Mouse (Mus musculus) olfactory bulb, adult 2 months (tissue): ENCODE data around the gene Bud13. TPM values are rescaled to one million over a fixed set of nuclear protein-coding genes. Genes with fewer than 3 reads are reported as not detected.

Experiments used
- H3K27ac ChIP-seq: fragments of 200-500 bp; 2 replicates; pipeline ENCODE4 v1.5.1; 2012; ENCODE audit warnings: low read depth, low read length; ENCODE audit not compliant: insufficient read depth
- H3K4me1 ChIP-seq: fragments of 200-500 bp; 2 replicates; pipeline ENCODE4 v1.6.1; 2012; ENCODE audit warnings: low read length; ENCODE audit not compliant: control insufficient read depth, insufficient read depth
- H3K4me3 ChIP-seq: fragments of 200-500 bp; 2 replicates; pipeline ENCODE4 v1.5.1; 2012; ENCODE audit warnings: mild to moderate bottlenecking, low read depth, low read length, moderate library complexity; ENCODE audit not compliant: insufficient read depth
- CTCF ChIP-seq: fragments of 200-500 bp; IDR thresholded peaks from 2 replicates; pipeline ENCODE4 v1.5.1; 2012; ENCODE audit warnings: low read depth, mild to moderate bottlenecking, low read length, moderate library complexity; ENCODE audit not compliant: insufficient read depth
- POLR2A ChIP-seq: fragments of 200-500 bp; IDR thresholded peaks from 2 replicates; pipeline ENCODE4 v1.6.1; 2012; ENCODE audit warnings: mild to moderate bottlenecking, low read depth, low read length, moderate library complexity; ENCODE audit not compliant: insufficient read depth
- WGBS: fragments of 180-500 bp; shearing (Covaris S2); methylation state at CpG from one replicate; pipeline ENCODE4 v1.1.7; 2018; 5-methylcytosine and 5-hydroxymethylcytosine counted together
- polyA plus RNA-seq: library from polyadenylated mRNA; stranded (reverse); fragments of >200 nt; gene quantifications from 2 replicates; pipeline ENCODE4 v1.2.4, GENCODE M21; 2012; ENCODE audit warnings: low replicate concordance; ENCODE audit not compliant: missing spikeins, insufficient read depth, insufficient read length

Gene Bud13
- polyA plus RNA-seq, 1 experiment, result not detected

DNA sequence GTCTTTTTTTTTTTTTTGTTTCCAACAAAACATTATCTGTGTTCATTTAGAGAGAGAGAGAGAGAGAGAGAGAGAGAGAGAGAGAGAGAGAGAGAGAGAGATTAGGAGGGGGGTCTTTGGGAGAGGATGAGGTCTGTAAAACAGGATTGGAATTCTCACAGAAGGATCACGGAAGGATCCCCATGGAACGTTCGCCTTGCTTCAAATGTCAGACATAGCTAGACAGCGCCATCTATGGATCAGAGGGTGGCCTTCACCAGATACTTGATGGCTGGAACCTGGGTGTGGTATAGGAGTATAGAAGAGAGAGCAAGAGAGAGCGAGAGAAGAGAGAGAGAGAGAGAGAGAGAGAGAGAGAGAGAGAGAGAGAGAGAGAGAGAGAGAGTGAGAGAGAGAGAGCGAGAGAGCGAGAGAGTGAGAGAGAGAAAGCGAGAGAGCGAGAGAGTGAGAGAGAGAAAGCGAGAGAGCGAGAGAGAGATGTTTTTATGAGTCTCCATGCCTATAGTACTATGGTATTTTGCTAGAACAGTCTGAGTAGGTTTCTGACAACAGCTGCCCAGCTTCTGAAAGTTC lies 36.0 kb upstream of the Bud13 start:
- no peak overlapping the region for H3K4me3 ChIP-seq
- H3K4me1 ChIP-seq, result no peaks in the 10 kb centered on the region
- H3K27ac ChIP-seq, result no peak overlapping the region
- WGBS, result 29% methylated on average over 11 of the region's 11 CpGs
- TF ChIP-seq POLR2A (no peak), CTCF (peak; percentile 16; the same call in 1 of the 2 replicates)

DNA sequence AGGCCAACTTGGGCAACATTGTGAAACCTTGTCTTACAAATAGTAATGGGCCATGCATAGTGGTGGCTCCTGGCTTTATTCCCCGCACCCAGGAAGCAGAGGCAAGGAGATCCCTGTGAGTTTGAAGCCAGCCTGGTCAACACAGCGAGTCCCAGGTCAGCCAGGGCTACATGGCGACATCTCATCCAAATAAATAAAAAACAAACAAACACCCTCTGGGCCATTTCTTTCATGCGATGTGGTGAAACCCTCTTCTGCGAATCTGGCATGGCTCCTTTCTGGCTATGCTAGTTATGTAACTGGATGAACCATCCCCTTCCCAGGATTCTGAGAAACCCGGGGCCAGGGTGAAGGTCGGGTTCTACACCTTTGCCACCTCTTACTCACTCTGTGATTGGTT lies 26.6 kb upstream of the Bud13 start:
- Histone ChIP-seq H3K4me3 (no peak overlapping the region), H3K27ac (no peak overlapping the region), H3K4me1 (no peaks in the 10 kb centered on the region)
- 91% methylated on average over 7 of the region's 7 CpGs for WGBS
- TF ChIP-seq CTCF (no peak), POLR2A (no peak)

DNA sequence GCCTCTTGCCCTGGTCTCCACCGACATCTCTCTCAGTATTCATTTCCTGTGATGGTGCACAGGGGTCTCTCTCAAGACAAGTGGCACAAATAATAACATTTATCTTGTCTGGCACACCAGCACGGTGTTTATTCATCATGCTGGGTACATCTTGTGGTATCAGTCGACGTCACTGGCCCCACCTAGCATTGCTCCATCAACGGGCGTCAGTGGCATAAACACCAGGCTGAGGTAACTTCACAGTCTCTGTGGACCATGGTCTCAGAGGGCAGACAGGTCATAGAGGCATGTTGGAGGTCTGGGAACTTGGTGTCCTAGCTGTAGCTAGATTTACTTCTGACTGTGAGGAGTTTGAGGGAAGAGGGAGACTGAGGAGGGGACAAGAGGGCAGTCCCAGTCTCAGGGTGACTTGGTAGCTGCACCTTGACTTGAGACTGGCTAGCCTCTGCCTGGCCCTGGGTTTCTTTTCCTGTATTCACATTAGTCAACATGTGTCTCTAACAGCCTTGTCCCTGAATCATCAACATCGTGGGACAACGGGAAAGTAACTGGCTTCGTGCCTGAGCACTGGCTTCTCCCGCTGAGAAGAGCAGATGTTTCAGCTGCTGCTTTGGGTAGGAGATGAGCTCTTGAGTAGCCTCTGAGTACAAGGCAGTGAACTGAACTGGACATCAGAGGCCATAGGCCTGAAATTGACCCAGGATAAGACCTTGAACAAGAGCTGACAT lies 26.0 kb upstream of the Bud13 start:
- WGBS, result 83% methylated on average over 10 of the region's 10 CpGs
- no peak for TF ChIP-seq CTCF
- TF ChIP-seq POLR2A, result no peak
- Histone ChIP-seq H3K4me1 (no peaks in the 10 kb centered on the region), H3K4me3 (no peak overlapping the region), H3K27ac (no peak overlapping the region)

DNA sequence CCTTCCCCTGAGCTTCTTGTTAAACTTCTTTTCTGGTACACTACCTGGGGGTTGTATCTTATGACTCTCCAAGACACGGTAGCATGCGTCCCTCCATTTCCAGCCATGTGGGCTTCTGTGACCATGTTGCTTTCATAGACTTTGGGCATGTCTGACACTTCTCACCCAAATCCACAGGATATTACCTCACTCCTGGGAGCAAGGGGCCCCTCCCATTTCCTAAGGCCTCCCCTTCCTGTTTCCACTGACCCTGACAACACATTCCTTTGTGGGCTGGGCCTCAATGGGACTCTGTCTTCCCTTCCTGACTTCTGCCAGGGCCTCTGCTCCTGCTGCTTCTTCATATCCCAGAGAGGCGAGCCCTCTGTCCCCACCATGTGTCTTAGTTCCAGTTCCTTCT lies 25.3 kb upstream of the Bud13 start:
- H3K4me1 ChIP-seq, result no peaks in the 10 kb centered on the region
- TF ChIP-seq POLR2A, result no peak
- no peak for TF ChIP-seq CTCF
- 96% methylated on average over 3 of the region's 3 CpGs for WGBS
- H3K27ac ChIP-seq, result no peak overlapping the region
- H3K4me3 ChIP-seq, result no peak overlapping the region

DNA sequence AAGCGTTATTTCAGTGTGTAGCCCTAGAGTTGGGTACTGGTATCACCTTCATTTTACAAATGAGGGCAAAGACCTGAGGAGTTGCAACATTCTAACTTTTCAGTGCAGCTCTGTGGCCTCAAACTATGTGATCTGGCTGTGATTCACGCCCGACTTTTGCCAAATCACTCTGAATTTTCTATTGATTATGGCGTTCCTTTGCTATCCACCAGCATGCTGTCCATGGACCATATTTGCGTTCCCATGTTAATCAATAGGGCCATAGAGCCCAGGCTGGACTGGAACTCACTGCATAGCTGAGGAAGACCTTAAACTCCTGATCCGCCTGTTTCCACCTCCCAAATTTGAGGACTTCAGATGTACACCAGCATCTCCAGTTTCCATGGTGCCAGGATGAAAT lies 23.7 kb upstream of the Bud13 start:
- TF ChIP-seq CTCF (no peak), POLR2A (no peak)
- 91% methylated on average over 6 of the region's 6 CpGs for WGBS
- no peak overlapping the region for H3K4me3 ChIP-seq
- no peaks in the 10 kb centered on the region for H3K4me1 ChIP-seq
- H3K27ac ChIP-seq, result no peak overlapping the region

DNA sequence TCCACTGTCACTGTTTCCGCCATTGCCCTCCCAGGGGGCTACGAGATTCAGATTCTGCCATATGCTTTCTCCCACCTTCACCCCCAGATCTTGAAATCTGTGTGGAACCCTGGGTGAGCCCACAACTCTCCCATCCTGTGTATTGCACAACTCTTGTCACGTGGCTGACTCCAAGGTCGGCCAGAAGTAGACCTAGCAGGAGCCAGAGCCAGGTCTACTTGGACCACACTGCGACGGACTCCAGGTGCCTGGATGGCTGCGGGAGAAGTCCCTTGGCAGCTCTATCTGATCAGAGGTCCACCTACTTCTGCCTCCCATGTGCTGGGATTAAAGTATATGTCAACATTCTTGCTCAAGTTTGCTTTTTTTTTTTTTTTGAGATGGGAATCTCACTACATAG lies 21.7 kb upstream of the Bud13 start:
- WGBS, result 92% methylated on average over 7 of the region's 7 CpGs
- H3K4me1 ChIP-seq, result no peaks in the 10 kb centered on the region
- TF ChIP-seq POLR2A, result no peak
- H3K4me3 ChIP-seq, result no peak overlapping the region
- H3K27ac ChIP-seq, result no peak overlapping the region

DNA sequence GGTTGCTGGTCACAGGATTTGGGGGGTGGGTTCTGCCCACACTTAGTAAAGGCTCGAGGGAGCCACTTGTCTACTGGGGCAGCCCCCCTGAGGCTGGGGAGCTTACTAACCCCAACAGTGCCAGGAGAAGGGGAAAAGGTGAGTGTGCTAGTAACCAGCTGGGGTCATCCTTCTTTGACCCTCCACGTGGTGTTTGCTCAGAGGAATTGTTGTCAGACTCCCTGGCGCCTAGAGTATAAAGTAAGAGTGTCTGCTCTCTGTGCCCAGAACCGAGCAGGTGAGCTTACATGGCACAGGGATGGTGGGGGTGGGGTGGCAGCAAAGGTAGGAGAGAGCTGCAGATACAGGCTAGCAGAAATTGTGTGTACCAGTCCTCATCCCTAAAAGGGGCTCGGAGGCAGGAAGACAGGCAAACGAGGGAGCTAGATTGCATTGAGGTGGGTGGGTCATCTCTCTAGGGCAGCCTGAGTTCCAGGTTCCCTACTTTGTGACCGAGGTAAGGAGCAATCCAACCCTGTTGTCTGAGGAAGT lies 14.4 kb upstream of the Bud13 start, which contains the start of gene Apoa5:
Apoa5 (plus strand) TSS at position 291 of the 531 bp plus-strand sequence.
- Histone ChIP-seq H3K27ac (no peak within 1 kb of the TSS), H3K4me3 (no peak within 1 kb of the TSS), H3K4me1 (0 out of 2 replicates have a peak, but pooled peaks cover 2% of the 10 kb centered on the region)
- no peak for TF ChIP-seq CTCF
- WGBS, result 56% methylated on average over 7 of the region's 7 CpGs

DNA sequence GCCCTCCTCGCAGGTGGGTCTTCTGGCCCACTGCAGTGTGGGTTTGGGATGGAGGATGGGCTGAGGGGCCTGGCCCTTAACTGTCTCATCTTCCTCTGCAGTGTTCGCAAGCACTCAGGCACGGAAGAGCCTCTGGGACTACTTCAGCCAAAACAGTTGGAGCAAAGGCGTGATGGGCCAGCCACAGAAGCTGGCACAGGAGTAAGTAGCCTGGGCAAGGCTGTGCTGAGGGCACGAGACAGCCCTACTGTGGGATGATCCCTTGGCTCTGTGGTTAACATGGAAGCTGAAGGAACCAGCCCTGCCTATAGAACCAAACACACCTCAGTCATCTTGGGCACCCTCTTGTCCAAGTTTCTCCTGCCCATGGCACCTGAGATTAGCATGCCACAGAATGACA lies 13.7 kb upstream of the Bud13 start:
- no peak for TF ChIP-seq CTCF
- no peak for TF ChIP-seq POLR2A
- H3K4me1 ChIP-seq, result 0 out of 2 replicates have a peak, but pooled peaks cover 2% of the 10 kb centered on the region
- 79% methylated on average over 5 of the region's 5 CpGs for WGBS
- no peak overlapping the region for H3K4me3 ChIP-seq
- H3K27ac ChIP-seq, result no peak overlapping the region

DNA sequence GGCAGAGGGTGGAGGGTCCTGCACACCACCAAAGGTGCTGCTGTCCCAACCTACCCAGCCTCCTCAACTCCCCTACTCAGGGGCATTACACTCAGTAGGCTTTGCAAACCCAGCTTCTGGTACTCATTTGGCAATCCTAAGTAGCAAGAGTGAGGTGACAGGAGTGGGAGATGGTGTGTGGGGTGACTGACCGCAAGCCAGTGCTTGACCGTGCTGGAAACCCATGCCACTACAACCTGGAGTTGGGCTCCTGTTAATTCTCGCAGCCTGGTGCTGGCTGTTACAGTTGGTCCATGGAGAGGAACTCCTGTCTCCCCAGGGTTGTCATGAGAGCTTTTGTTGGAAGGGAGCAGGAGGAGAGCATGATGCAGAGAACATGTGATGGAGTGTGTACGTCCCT lies 12.0 kb upstream of the Bud13 start:
- Histone ChIP-seq H3K27ac (no peak overlapping the region), H3K4me3 (no peak overlapping the region), H3K4me1 (0 out of 2 replicates have a peak, but pooled peaks cover 2% of the 10 kb centered on the region)
- WGBS, result 93% methylated on average over 4 of the region's 4 CpGs
- TF ChIP-seq POLR2A, result no peak
- no peak for TF ChIP-seq CTCF

DNA sequence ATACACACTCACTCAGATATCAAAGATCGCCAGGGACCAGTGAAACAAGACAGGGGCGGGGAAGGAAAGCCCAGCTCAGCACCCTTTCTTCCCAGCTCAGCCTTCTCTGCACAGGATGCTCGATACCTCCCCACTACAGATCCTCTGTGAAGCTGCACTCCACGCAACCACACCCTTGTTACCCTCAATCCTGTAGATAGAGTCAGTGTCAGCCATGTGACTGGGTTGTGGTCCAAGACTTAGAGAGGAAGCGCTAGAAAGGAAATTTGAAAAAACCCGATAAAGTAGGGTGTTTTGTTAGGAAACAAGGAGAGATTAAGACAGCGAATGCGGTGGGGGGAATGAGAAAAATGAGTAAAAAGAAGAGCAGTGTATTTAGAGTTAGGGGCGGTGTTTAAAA lies 10.7 kb upstream of the Bud13 start:
- TF ChIP-seq CTCF (no peak), POLR2A (no peak)
- WGBS, result 79% methylated on average over 9 of the region's 9 CpGs
- no peak overlapping the region for H3K4me3 ChIP-seq
- H3K4me1 ChIP-seq, result 0 out of 2 replicates have a peak, but pooled peaks cover 2% of the 10 kb centered on the region
- no peak overlapping the region for H3K27ac ChIP-seq
